Mouse (Mus musculus): ENCODE measurements around the gene Sephs2. TPM values are rescaled to one million over a fixed set of nuclear protein-coding genes. Genes with fewer than 3 reads are reported as not detected.
"Not testable (repeated sequence)": the region's sequence is repeated elsewhere in the genome, so short reads cannot be mapped to it uniquely, and the experiment has no call there.

Gene Sephs2
- total RNA-seq, 2 experiments from 2014 or later: 45.7 to 49.4 TPM

DNA sequence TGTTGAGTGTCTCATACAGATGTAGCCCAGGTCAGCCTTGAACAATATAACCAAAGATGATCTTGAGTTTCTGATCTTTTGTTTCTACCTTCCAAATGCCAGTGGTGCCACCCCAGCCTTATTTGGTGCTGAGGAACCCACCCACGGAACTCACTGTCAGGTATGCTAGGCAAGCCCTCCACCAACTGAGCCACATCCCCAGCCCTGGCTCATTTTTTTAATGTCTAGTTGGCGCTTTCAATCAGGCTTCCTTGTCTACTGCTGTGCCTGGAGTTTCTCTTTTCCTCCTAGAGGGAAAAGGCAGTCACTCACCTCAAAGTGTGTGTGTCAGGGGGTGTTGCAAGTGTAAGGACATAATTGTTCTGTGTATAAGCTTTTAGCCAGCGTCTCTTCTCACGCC, 2.8 kb downstream of the Sephs2 start:
- DNase-seq (ENCODE audit: low spot score in 2 of 2): no peak

DNA sequence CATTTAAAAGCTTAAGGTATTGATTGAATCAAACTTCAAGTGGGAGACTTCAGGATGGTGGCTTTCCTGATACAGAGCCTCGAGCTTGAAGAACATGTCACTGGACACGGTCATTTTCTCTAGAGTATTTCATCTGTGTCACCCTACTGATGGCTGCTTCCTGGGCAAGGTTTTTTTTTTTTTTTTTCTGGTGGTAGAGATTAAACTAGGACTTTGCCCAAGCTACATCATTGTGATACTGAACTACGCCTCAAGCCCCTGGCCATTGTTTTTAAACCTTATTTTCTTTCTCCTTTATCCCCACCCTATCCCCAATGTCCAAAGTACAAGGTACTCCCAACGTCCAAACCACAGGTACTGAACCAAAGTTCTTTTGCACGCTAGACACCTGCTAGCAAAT, 3.2 kb downstream of the Sephs2 start:
- no peak for DNase-seq (ENCODE audit: low spot score in 2 of 2)

DNA sequence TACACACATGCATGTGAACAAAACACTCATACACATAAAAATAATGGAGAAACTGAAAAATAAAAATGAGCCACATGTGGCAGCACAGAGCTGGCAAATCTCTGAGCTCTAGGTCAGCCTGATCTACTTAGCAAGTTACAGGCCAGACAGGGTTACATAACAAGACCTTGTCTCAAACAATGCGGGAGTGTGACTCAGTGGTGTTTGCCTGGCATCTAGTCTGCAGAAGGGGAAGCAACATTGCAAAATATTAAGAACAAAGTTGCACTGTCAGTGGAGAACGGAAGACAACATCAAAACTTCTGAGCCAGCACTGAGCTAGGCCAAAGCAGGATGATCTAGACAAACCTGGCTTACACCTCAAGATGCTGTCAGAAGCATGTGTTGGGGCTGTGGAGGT, 3.6 kb downstream of the Sephs2 start:
- no peak for DNase-seq (ENCODE audit: low spot score in 2 of 2)

DNA sequence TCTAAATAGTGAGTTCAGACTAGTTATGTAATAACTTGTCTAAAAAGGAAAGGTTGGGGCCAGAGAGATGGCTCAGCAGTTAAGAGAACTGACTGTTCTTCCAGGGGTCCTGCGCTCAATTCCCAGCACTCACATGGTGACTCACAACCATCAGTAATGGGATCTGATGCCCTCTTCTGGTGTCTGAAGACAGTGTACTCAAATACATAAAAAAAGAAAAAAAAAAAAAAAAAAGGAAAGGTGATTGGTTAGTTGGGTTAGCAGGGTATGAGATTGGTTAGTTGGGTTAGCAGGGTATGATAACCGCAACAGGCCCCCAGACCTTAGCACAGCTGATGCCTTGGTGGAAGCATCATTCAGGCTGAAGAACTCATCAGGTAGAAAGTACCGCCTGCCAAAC, 10.3 kb downstream of the Sephs2 start:
- no peak for DNase-seq (ENCODE audit: low spot score in 2 of 2)

DNA sequence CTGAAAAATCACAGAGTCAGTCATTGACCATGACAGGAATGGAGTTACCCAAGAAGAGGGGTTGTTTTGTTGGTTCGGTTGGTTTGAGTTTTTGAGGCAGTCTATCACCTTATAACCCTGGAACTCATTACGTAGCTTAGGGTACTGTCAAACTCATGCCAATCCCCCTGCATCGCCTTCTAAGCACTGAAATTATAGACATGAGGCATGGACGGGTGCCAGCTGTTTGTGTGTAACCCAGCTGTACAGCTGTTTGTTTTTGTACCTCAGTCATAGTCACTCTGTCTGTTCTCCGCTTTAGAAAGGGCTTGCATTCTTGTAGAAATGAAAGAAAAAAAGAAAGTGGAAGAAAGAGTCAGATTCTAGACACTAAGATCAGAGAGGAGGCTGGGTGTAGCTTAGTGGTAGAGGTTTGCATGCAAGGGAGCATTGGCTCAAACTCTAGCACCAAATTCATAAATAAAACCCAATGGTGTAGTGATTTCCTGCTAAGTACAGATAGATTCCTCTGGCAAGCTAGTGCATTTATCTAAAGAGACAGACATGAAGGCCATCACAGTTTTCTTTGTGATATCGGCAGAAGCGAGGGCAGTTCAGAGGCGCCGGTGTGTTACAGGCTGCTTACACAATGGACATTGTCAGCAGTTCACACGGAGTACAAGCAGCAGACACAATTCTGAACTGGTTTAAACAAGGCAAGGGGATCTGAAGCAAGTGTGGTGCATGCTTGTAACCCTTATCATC, 11.5 kb downstream of the Sephs2 start:
- no peak for DNase-seq (ENCODE audit: low spot score in 2 of 2)

DNA sequence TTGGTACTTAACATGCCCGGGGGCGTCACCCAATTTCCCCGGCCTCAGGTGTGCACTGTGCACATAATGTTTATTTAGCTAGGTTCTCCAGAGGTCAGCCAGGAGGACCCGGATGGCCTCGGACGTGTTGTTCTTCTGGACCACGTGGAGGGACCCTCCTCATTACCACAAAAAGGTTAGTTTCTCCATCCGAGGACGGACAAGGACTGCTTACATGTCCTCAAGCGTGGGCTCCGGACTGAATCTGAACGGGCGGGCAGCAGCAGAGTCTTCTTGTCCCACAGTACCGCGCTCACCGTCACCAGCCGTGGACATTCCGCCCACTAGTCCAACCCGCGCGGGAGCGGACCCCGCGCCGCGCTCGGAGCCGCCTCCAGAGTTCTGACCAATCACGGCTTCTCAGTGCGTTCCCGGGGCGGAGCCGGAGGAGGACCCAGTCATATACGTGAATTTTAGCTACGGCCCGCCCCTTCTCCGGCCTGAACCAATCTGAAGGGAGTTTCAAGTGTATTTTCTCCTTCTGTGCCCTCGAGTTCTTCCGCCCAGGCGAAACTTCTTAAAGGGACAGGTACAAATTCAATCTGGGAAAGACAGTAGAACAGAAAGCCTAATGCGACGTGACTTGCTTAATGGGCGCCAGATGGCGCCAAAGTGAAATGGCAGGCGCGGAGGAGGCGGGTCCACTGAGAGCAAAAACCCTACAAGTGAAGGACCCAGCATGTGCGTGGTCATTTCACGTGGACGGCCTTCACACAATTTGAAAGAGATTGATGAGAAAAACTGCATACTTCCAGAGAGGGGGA, 13.3 kb downstream of the Sephs2 start, which contains the start of gene Dctpp1:
Gene Dctpp1 (minus strand): TSS at position 401 of the 803 bp plus-strand sequence.
- DNase-seq (ENCODE audit: low spot score in 2 of 2): peak; percentile 94 to 96

DNA sequence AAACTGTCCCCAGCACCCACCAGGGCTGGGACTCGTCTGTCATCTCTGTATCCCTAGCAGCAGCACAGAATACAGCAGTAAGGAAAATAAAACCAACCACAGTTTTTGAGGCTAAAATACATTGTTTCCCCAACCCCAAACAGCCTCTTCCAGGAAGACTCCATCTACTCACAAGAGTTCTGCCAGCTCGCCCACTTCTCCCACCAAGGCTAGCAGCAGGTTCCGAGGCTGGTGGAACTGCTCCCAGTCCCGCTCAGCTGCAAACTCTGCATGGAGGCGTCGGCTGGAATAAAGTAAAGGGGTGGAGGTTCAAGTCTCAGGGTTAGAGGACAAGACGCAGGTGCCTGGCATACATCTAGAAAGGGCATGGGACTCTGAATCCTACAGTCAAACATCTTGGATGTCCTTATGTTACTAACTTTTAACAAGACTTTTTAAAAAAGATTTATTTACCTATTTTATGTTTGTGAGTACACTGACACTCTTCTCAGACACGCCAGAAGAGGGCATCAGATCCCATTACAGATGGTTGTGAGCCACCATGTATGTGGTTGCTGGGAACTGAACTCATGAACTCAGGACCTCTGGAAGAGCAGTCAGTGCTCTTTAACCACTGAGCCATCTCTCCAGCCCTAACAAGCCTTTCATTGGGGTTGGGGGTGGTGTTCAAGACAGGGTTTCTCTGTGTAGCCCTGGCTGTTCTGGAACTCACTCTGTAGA, 14.5 kb downstream of the Sephs2 start:
- DNase-seq (ENCODE audit: low spot score in 2 of 2): no peak

DNA sequence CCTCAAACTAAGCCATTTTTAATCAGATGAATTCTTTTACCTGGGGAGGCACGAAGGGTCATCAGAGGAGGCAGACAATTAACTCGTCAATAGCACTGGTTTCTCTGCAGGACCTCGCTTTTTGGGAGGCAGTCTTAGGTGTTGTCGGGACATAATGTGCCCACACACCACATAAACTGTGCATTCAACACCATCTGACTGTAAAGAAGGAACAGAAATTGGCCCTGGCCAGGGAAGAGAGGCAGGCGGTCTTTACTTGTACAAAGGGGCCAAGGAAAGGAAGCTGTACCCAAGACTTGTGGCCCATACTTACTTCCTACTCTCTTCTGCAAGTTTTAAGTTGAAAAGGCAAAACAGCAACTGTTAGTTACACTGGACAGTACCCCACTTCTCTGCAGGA, 17.3 kb downstream of the Sephs2 start:
- DNase-seq (ENCODE audit: low spot score in 2 of 2): no peak

DNA sequence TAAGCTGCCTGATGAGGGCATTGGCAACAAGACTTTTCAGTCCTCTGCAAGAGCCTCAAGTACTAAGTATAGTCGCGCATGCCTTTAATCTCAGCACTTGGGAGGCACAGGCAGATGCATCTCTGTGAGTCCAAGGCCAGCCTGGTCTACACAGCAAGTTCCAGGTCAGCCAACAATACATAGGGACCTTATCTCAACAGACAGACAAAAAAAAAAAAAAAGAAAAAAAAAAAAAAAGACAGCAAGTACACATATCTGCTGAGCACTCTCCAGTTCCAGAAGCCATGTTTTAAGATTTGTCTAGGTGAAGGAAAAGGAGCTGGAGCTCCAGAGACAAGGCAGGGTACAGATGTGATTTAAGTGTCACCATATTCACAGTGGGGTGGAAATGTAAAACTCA, 17.9 kb downstream of the Sephs2 start:
- DNase-seq (ENCODE audit: low spot score in 2 of 2): no peak

DNA sequence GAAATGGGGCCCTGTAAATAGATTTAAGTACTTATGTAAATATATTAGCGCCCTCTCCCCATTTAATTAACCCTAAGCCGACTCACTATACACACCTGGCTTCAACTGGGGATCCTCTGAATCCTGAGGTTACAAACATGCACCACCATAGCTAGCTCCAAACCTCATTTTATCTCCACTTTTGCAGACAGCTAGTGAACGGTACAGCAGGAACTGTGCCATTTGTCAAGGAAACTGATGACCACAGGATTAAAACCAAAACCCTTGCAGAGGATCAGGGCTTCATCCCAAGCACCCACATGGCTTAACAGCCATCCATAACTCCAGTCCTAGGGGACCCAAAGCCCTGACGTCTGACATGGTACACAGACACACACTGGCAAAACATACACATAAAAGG, 18.8 kb downstream of the Sephs2 start:
- no peak for DNase-seq (ENCODE audit: low spot score in 2 of 2)

DNA sequence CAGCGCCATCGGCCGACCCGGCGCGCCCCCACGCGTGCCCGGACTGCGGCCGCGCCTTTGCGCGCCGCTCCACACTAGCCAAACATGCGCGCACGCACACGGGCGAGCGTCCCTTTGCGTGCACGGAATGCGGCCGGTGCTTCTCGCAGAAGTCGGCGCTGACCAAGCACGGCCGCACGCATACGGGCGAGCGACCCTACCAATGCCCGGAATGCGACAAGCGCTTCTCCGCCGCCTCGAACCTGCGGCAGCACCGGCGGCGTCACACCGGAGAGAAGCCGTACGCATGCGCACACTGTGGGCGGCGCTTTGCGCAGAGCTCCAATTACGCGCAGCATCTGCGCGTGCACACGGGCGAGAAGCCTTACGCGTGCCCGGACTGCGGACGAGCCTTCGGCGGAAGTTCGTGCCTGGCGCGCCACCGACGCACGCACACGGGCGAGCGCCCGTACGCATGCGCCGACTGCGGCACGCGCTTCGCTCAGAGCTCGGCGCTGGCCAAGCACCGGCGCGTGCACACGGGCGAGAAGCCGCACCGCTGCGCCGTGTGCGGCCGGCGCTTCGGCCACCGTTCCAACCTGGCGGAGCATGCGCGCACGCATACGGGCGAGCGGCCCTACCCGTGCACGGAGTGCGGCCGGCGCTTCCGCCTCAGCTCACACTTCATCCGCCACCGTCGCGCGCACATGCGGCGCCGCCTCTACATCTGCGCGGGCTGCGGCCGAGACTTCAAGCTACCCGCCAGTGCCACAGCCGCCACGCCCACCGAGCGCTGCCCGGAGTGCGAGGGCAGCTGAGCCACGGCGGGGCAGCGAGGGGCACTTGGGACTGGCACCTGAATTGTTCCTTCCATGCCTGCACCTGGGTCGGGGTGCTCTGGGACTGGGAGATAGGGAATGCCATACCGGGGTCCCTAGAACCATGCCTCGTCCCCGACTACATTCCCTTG, 19.8 kb downstream of the Sephs2 start:
- peak; percentile 94 to 95 for DNase-seq (ENCODE audit: low spot score in 2 of 2)

DNA sequence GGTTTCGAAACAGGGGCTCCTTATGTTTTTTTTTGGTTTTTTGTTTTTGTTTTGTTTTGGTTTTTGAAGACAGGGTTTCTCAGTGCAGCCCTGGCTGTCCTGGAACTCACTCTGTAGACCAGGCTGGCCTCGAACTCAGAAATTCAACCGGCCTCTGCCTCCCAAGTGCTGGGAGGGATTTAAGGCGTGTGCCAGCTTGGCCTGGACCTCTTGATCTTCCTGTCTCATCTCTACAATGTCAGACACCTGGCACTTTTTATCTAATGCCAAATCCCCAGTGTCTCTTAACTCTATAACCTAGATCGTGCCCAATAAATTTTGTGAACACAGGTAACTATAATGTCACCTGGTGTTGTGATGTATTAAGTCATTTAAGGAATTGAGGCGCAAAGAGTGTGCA, 20.5 kb downstream of the Sephs2 start:
- DNase-seq (ENCODE audit: low spot score in 2 of 2): no peak

DNA sequence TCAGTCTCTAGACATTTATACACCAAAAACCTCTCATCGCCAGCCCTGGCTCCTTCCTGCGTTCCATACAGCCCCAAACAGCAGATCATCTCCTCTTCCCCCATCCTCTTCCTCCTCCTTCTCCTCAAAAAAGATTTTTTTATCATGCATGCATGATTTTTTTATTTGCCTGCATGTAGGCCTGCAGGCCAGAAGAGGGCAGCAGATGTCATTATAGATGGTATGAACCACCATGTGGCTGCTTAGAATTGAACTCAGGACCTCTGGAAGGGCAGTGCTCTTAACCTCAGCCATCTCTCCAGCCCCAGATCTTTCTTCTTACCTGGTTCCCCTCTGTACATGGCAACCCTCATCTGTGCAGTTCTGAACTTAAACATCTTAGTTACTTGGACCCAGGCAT, 21.4 kb downstream of the Sephs2 start:
- no peak for DNase-seq (ENCODE audit: low spot score in 2 of 2)

DNA sequence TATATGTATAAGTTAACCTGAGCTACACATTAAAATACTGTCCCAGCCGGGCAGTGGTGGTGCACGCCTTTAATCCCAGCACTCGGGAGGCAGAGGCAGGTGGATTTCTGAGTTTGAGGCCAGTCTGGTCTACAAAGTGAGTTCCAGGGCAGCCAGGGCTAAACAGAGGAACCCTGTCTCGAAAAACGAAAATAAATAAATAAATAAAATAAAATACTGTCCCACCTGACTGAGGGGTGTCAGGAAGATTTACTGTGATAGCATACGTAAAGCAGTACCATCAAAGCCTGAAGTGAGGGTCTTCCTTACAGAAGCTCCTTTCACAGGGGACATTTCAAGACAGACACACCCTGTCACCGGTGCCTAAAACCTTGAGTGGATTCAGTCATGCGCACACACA, 23.3 kb downstream of the Sephs2 start:
- not testable (repeated sequence) for DNase-seq (ENCODE audit: low spot score in 2 of 2)

DNA sequence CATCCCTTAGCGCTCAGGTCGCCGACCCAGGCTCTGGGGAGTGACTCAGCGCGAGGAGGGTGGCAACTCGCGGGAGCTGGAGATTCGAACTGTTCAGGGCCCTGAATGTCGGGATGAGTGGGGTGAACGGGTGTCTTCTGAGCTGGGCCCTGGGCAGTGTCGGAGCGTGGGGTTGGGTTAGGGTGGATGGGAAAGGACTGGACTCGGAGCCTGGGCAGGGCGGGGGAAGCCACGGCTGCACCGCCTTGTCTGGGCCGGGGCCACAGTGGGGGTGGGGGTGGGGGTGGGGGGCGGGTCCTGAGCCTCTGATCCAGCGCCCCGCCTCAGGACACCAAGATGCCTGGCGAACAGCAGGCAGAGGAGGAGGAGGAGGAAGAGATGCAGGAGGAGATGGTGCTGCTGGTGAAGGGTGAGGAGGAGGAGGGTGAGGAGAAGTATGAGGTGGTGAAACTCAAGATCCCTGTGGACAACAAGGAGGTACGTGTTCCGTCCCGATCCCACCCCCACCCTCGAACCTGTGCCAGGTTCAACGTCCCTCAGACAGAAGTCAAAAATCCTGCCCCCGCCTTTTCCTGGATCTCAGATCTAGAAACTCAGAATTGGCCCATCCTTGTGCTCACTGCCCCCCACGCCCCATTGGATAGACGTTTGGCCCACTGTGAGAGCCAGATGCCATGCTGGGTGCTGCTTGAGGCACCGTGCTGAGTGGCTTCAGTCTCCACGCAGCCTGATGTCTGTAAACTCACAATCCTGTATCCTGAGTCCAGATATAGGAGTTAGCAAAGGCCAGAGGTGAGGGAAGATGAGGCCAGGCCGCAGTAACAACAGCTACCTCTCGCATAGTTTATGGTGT, 29.0 kb downstream of the Sephs2 start:
- DNase-seq (ENCODE audit: low spot score in 2 of 2): no peak

DNA sequence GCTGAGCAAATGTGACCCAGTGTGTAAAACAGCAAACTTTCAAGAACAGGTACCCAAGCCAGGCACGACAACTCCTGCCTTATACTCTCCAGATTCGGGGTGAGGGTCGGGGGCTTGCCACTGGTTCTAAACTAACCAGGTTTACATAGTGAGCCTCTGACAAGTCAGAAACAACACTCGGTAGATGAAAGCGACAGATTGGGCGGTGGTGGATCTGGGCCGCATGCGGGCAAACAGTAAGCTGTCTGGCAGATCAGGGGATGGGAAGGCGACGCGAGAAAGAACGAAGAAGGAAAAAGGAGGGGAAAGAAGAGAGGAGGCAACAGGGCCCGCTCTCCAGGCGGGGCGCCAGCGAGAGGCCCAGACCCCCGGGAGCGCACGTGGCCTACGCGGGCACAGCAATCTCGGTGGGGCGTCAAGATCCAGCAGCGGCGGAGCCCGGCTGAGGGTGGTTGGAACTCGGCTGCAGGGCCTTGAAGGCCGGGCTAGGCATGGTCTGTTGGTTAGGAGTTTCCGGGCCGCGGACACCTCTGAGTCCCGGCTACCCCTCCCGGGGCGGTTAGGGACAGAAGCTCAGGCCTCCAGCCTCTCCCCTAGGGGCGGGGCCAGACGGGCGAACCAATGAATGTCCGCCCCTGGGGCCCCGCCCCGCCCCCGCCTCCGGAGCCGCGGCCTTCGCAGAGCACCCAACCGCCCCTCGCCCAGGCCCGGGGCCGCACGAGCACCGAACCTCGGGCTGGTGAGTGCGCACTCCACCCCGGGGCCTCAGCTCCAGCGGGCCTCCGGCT, 29.8 kb downstream of the Sephs2 start, which contains the start of gene Zfp771:
Gene Zfp771 (plus strand): TSS at position 405 of the 788 bp plus-strand sequence.
- DNase-seq (ENCODE audit: low spot score in 2 of 2): peak; percentile 93 to 95

DNA sequence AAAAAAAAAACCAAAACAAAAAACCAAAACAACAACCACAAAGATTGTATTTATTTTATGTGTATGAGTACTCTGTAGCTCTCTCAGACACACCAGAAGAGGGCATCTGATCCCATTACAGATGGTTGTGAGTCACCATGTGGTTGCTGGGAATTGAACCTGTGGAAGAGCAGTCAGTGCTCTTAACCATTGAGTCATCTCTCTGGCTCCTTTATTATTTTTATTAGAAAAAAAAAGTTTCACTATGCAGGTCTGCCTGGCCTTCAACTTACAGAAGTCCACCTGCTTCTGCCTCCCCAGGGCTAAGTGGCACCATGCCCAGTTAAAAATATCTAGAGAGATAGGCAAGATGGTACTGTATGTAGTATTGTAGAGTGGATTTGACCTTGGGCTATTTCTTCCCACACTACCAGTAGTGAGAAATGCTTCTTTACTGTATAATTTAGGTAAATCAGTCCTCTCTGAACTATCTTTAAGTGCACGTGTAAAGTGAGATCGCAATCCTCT, 30.4 kb downstream of the Sephs2 start:
- no peak for DNase-seq (ENCODE audit: low spot score in 2 of 2)

DNA sequence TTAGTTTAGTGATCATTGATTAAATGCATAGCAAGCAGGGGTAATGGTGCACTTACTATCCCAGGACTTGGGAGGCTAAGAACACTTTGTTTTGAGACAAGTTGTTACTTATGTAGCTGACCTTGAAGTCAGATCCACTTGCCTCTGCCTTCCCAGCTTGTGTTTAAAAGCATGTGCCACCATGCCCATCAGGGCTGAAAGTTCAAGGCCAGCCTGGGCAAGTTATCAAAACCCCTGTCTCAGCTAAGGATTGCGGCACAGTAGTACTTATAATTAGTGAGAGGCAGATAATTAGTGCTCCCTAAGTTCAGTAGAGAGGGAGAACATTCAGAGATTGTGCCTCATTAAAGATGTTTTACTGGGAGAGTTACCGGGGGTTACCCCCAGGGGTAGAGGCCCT, 39.1 kb downstream of the Sephs2 start:
- no peak for DNase-seq (ENCODE audit: low spot score in 2 of 2)

DNA sequence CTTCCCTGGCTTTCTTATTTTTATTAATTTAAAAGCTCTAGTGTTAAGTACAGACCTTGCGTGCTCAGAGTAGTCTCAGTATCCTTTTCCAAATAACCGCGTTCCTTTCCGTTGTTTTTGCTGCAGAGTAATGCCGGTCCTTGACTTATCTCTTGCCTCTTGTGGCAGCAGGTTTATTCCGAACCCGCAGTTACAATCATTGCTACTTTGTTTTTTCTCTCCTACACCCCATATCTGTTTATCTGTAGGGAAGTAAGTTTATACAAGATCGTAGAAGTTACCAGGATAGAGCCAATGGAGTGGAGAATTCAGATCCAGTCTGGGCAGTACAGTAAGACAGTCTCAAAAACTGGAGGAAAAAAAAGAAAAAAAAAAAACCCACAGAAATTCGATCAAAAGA, 40.1 kb downstream of the Sephs2 start:
- DNase-seq (ENCODE audit: low spot score in 2 of 2): no peak

All from layer of hippocampus, postnatal 10 days (tissue).